Mouse (Mus musculus): Measurements from ENCODE around the gene Trappc2l.
"Not testable (repeated sequence)": the region's sequence is repeated elsewhere in the genome, so short reads cannot be mapped to it uniquely, and the experiment has no call there.

The Trappc2l gene

DNA sequence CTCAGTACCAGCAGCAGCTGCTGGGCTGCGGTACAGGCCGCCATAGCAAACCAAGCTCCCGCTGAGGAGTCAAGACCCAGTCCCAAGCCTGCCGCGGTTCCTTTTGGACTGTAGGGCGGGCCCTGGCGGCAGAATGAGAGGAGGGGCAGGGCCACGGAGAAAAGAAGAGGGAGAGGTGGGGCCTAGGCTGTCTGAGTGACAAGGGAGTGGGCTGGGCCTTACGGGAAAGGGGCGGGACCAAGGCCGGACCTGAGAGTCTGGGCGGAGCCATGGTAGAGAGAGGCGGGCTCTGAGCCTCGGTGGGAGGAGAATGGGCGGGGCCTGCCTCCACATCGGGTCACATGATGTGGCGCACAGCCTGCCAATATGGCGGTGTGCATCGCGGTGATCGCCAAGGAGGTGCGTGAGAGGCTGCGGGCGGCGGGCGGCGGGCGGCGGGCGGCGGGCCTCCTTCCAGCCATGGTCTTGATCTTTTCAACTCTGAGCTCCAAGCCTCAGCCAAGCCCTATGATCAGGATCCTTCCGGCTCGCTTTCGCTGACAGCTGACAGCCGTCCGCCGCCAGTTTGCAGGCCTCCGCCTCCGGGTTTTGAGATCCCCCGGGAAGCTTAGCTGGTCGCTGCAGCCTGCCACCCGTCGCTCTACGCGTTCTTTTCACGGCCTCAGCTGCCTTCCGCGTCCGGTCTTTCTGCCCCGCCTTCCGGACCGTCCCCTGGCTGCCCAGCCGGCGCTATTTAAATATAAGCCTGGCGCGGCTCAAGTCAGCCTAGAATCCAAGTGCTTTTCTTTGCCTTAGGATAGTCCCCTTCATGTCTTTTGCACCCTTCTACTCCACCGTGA is at the start of gene Trappc2l, which contains the start of gene Galns:
Gene Trappc2l, plus strand, starts transcription at position 346 of the 839 bp plus-strand sequence.
Gene Galns, minus strand, starts transcription at position 169 of the 839 bp plus-strand sequence.
- peak; percentile 97 to 98 for DNase-seq

DNA sequence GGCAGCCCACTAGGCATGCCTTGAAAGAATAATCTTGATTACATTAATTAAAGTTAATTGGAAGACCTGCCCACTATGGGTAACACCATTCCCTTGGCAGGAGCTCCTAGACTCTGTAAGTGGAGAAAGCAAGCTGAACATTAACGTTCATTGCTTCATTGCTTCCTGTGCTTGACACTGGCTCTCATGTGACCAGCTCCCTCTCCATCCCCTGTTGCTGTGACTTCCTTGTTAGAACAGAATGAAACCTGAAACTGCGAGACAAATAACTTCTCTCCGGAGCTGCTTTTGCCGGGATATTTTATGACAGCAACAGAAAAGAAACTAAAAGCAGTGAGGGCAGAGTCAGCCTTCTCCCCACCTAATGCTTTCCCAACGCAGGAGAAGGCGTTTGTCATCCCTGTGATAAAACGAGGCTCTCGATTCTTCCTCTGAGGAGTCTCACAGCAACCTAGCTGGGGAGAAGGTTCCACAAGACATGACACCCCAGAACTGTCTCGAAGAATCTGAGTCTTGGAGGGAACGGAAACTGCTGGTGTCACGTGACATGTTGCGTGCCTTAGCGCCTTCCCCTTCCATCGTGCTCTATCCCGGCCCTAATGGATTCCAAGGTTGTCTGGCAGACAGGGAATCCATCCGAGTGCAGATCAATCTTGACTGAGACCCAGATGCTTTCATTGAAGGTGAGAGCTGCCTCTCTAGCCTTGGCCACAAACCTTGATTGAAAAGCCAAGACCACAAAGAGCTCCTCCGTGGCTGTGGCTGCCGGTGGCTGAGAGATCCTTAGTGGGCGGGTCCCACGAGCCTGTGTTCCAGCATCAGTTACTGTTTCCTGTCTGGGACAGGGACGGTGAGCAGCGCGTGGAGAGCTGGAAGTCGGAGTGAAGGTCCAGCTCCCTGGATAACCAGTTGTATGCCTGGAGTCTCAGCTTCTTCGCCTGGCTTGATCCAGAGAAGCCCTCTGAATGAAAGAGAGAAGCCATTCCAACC is 46.8 kb upstream of the Trappc2l start:
- no peak for DNase-seq

- DNase-seq, result no peak
These were observed 44.7 kb upstream of the Trappc2l start for GRCm38 (mm10) chr8:122566766-122567165.

- DNase-seq, result peak; percentile 96 to 98
These were observed 43.9 kb upstream of the Trappc2l start, which contains the start of gene Cdt1 for GRCm38 (mm10) chr8:122567361-122568108. Gene Cdt1 (plus strand): TSS chr8:122568015.

GRCm38 (mm10) chr8:122568109-122568504 is 43.3 kb upstream of the Trappc2l start:
- no peak for DNase-seq

GRCm38 (mm10) chr8:122568881-122569309 is 42.5 kb upstream of the Trappc2l start:
- DNase-seq, result no peak

DNA sequence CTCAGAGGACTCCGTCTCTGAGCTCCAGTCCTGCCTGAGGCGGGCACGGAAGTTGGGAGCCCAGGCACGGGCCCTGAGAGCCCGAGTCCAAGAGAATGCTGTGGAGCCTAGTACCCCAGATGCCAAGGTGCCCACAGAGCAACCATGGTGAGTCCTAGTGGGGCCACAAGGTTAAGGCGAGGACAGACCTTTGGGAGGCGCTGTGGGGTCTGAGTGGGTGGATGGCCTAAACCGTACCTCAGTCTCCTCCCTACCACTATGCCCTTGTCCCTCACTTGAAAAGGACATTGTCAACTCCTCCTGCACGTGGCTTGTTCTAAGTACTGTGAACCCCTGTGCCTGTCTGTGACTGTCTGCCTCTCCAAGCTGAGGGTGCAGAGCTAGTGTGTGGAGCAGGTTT is 42.1 kb upstream of the Trappc2l start:
- DNase-seq, result no peak

- DNase-seq, result no peak
These were observed 41.4 kb upstream of the Trappc2l start for GRCm38 (mm10) chr8:122569996-122570395.

DNA sequence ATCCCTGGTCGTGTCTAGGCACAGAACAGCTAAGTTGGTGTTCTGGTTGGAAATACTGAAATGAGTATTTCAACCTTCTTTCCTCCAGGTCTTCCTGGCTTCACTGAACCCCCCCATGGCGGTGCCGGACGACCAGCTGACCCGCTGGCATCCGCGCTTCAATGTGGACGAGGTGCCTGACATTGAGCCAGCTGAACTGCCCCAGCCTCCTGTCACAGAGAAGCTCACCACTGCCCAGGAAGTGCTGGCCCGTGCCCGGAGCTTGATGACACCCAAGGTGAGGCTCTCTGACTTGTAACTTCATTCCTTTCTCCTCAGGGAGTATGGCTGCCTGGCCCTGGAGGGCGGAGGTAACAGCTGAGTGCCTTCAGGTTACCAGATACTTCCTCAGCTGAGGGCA is 40.3 kb upstream of the Trappc2l start:
- DNase-seq, result no peak

- DNase-seq, result no peak
These were observed 39.6 kb upstream of the Trappc2l start for GRCm38 (mm10) chr8:122571750-122572267.

DNA sequence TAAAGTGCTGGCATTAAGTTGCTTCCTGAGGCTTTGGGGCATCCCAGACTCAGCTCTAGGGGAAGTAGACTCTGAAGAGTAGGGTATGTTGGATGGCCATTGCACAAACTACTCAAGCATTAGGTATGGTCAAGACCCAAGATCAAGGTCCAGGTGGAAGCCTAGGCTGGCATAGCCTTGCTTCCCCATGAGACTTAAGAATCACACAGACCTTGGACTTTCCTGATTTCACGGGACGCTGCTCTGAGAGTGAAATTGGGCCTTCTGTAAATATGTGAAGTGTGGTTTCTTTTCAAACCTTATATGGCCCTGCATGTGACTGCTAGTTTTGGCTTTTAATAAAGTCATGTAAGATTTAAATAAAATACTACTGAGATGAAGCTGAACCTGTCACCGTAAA is 38.7 kb upstream of the Trappc2l start:
- no peak for DNase-seq

DNA sequence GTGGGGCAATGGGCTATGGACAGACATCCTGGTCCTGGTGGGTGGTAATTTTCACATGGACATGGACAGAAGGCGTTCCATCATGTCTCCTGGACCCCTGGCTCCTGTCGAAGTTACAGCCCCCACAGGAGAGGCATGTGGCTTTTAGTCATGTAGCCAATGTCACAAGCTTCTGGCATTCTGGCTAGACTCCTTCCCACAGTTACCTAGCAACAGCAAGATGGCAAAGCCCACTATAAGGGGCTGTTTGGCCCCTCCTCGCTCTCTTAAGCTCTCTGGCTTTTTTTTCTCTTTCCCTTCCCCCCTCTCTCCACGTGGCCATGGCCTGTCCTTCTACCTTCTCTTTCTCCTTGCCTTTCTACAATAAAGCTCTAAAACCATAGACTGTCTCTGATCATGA is 38.3 kb upstream of the Trappc2l start:
- not testable (repeated sequence) for DNase-seq

DNA sequence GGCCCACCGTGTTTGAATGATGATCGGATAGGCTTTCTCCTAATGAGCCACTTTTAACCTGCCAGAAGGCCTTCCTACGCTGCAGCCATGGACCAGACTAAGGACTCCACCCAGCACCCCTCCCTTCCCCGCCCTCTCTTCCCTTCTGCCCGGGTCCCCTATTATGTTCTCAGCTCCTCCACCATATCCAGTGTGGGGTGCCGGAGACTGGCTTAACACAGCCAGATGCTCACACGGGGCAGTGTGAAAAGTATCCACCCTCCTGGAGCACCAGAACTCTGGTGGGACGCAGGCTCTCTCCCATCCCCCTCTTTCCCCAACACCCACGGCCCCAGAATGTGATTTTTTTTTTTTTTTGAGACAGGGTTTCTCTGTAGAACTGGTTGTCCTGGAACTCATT is 37.9 kb upstream of the Trappc2l start:
- no peak for DNase-seq

DNA sequence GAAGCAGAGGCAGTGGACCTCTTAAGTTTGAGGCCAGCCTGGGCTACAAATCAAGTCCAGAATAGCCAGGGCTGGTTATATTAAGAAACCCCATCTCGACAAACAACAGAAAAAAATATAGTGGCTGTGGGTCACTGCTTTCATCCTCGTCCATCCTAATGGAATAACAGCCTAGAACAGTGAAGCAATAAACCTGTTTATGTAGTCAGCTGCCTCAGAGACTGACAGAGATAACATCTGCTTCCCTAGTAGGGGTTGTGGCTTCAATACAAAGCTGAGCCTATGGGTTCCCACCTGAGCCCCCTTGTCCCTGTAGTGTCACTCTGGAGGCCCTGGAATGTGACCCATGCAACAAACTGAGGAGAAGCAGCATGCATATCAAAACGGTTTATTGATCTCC is 37.2 kb upstream of the Trappc2l start:
- DNase-seq, result no peak

DNA sequence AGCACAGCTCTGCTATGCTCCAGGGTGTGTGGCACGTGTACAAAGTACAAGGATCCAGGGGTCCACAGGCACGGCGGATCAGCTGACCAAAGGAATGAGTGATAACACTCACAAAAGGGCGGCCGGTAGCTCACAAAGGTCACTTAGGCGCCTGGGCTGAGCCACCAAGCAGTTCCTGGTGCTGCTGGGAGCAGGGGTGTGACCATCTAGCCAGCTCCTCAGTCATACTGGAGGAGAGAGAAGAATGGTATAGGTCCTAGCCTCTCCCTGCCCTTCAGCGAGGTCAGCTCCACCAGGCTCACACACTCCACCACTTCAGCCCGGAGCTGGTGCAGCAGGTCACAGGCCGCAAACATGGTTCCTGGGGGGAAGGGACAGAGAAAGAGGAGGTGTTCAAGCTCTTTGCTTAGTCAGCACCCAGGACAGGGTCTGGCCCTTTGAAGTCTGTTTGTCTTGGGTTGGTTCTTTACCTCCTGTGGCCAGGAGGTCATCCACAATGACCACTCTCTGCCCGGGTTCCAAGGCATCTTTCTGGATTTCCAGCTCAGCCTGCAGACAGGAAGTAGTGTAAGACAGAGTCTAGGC is 36.7 kb upstream of the Trappc2l start:
- peak in 1 of 2 experiments; percentile 32 for DNase-seq

DNA sequence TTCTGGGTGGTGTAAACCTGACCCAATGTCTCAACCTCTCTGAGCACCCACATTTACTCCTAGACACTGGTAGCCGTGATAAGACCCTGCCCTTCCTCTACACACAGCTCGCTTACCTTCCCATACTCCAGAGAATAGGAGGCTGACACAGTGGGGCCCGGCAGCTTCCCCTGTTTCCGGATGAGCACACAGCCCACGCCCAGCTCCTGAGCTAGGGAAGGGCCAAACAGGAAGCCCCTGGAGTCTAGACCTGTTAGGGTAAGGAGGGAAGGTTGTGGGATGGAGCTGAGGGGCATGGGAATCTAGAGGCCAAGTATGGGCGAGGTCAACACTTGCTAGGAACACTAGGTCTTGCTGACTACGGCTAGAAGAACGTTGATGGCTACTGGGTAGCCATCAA is 36.2 kb upstream of the Trappc2l start:
- DNase-seq, result no peak

- DNase-seq, result no peak
These were observed 35.4 kb upstream of the Trappc2l start for GRCm38 (mm10) chr8:122575735-122576647.

GRCm38 (mm10) chr8:122576648-122577022 is 34.8 kb upstream of the Trappc2l start, which contains the start of gene Aprt:
Gene Aprt (minus strand): TSS chr8:122576909.
- DNase-seq, result peak; percentile 96 to 97

DNA sequence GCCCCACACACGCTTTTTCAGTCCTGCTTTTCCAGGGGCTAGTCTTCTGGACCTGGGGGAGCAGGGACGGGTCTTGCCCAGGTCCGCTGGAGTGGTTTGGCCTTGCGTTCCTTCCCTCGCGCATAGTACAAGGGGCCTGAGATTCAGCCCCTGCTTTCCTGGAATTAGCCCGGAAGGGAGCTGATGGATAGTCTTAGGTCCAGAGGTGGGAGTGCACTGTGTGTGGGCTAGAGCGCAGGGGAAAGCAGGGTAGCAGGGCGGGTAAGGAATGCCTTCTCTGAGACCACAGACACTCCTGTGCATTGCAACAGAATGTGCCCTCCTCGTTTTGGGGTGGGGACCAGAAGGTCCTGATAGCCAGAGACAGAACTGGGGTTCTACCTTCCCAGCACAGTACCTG is 34.3 kb upstream of the Trappc2l start:
- DNase-seq, result no peak

- DNase-seq, result peak in 1 of 2 experiments; percentile 60
These were observed 32.2 kb upstream of the Trappc2l start for GRCm38 (mm10) chr8:122579196-122579595.

- no peak for DNase-seq
These were observed 30.5 kb upstream of the Trappc2l start for GRCm38 (mm10) chr8:122580926-122581325.
